Mouse (Mus musculus) limb, embryonic 13.5 days (tissue): ENCODE results near the gene Nfkbiz. TPM values are rescaled to one million over a fixed set of nuclear protein-coding genes. Genes with fewer than 3 reads are reported as not detected.

Experiments
- ATAC-seq: fragments of 200-750 bp; cut with Nextera tagmentation; 2 replicates; pipeline ENCODE4 v1.8.0; 2017; ENCODE audit warnings: low read depth, moderate number of reproducible peaks, moderate TSS enrichment; ENCODE audit not compliant: low FRiP score
- H3K27ac ChIP-seq: fragments of 300-500 bp; sonication (generic); 2 replicates; pipeline ENCODE4 v1.5.1; 2015; ENCODE audit warnings: inconsistent platforms, mild to moderate bottlenecking, moderate library complexity
- H3K27me3 ChIP-seq: fragments of 300-500 bp; sonication (generic); 2 replicates; pipeline ENCODE4 v1.6.1; 2015; ENCODE audit warnings: mild to moderate bottlenecking, inconsistent platforms
- H3K36me3 ChIP-seq: fragments of 300-500 bp; sonication (generic); 2 replicates; pipeline ENCODE4 v1.6.1; 2015; ENCODE audit warnings: inconsistent platforms, mild to moderate bottlenecking, moderate library complexity
- H3K4me1 ChIP-seq: fragments of 300-500 bp; sonication (generic); 2 replicates; pipeline ENCODE4 v1.6.1; 2015; ENCODE audit warnings: inconsistent platforms
- H3K4me2 ChIP-seq: fragments of 300-500 bp; sonication (generic); replicated peaks from 2 replicates; pipeline ENCODE4 v1.6.1; 2015; ENCODE audit warnings: inconsistent platforms, mild to moderate bottlenecking, moderate library complexity
- H3K4me3 ChIP-seq: fragments of 300-500 bp; sonication (generic); 2 replicates; pipeline ENCODE4 v1.5.1; 2015; ENCODE audit warnings: moderate library complexity, mild to moderate bottlenecking, inconsistent platforms
- H3K9ac ChIP-seq: fragments of 300-500 bp; sonication (generic); 2 replicates; pipeline ENCODE4 v1.6.1; 2015; ENCODE audit warnings: mild to moderate bottlenecking, inconsistent platforms
- H3K9me3 ChIP-seq: fragments of 300-500 bp; sonication (generic); 2 replicates; pipeline ENCODE4 v1.6.1; 2016; ENCODE audit warnings: inconsistent platforms
- WGBS: fragments of 180-500 bp; shearing (Covaris S2); methylation state at CpG from one replicate; pipeline ENCODE4 v1.1.7; 2015; 5-methylcytosine and 5-hydroxymethylcytosine counted together
- polyA plus RNA-seq: library from polyadenylated mRNA; unstranded; fragments of >200 nt; fragmentation: Nextera tagmentation; extraction: Ambion mirVana; gene quantifications from 2 replicates; pipeline ENCODE4 v1.2.1, GENCODE M21; 2015

The Nfkbiz gene
- polyA plus RNA-seq, 1 experiment from 2014 or later: 4.6 TPM

- Histone ChIP-seq H3K4me1 (no peaks in the 10 kb centered on the region), H3K27me3 (no peaks in the 10 kb centered on the region), H3K9ac (no peak overlapping the region), H3K27ac (no peak overlapping the region), H3K4me3 (no peak overlapping the region), H3K36me3 (no peaks in the 10 kb centered on the region), H3K4me2 (no peak overlapping the region), H3K9me3 (no peaks in the 10 kb centered on the region)
- 83% methylated on average over 13 of the region's 13 CpGs for WGBS
- ATAC-seq: no peak
Observed at GRCm38 (mm10) chr16:55787385-55788072, 51.2 kb downstream of the Nfkbiz start.

GRCm38 (mm10) chr16:55784379-55784778 is 54.3 kb downstream of the Nfkbiz start:
- Histone ChIP-seq H3K4me1 (no peaks in the 10 kb centered on the region), H3K9me3 (no peaks in the 10 kb centered on the region), H3K9ac (no peak overlapping the region), H3K27ac (no peak overlapping the region), H3K36me3 (no peaks in the 10 kb centered on the region), H3K27me3 (no peaks in the 10 kb centered on the region), H3K4me2 (no peak overlapping the region), H3K4me3 (no peak overlapping the region)
- no peak for ATAC-seq
- WGBS: 72% methylated on average over 7 of the region's 7 CpGs

DNA sequence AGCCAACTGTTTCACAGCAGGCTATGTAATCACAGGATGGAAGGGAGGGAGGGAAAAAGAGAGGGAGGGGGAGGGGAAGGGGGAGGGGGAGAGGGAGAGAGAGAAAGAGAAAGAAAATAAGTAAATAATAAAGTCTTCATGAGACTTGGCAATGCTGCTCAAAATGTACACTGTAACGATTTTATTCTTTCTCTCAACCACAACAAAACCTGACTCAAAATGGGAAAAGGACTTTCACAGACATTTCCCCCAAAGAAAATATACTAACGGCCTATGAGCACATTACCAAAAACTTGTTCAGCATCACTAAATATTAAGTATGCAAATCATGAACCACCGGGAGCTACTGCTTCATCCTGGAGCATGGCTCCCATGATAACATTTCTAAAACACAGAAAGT is 54.8 kb downstream of the Nfkbiz start:
- Histone ChIP-seq H3K36me3 (no peaks in the 10 kb centered on the region), H3K9ac (no peak overlapping the region), H3K27ac (no peak overlapping the region), H3K27me3 (no peaks in the 10 kb centered on the region), H3K4me1 (no peaks in the 10 kb centered on the region), H3K4me3 (no peak overlapping the region), H3K4me2 (no peak overlapping the region), H3K9me3 (no peaks in the 10 kb centered on the region)
- WGBS: 79% methylated on average over 3 of the region's 3 CpGs
- no peak for ATAC-seq

DNA sequence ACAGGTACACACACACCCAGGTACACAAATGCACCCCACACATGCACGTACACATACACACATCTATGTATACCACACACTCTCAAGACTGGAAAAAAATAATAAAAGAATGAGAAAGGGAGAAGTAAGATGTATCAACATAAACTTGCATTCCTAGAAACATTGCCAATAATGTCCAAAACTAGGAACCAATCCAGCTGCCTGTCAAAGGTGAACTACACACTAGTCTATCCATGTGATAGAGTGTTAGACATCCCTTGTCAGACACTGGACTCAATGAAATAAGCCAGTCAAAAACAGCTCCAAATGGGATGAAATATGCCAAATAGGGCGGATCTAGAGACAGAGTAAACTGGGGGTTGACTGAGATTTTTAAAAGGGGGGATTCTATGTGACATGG is 55.8 kb downstream of the Nfkbiz start:
- no peak overlapping the region for H3K9ac ChIP-seq
- no peak overlapping the region for H3K27ac ChIP-seq
- no peaks in the 10 kb centered on the region for H3K27me3 ChIP-seq
- H3K4me1 ChIP-seq: no peaks in the 10 kb centered on the region
- ATAC-seq: no peak
- 92% methylated on average over 2 of the region's 2 CpGs for WGBS
- no peaks in the 10 kb centered on the region for H3K36me3 ChIP-seq
- no peak overlapping the region for H3K4me3 ChIP-seq
- no peak overlapping the region for H3K4me2 ChIP-seq
- no peaks in the 10 kb centered on the region for H3K9me3 ChIP-seq

- H3K36me3 ChIP-seq: no peaks in the 10 kb centered on the region
- no peaks in the 10 kb centered on the region for H3K9me3 ChIP-seq
- WGBS: 80% methylated on average over 5 of the region's 5 CpGs
- H3K27me3 ChIP-seq: no peaks in the 10 kb centered on the region
- no peak for ATAC-seq
- no peaks in the 10 kb centered on the region for H3K4me1 ChIP-seq
- H3K4me2 ChIP-seq: no peak overlapping the region
- no peak overlapping the region for H3K9ac ChIP-seq
- H3K4me3 ChIP-seq: no peak overlapping the region
- H3K27ac ChIP-seq: no peak overlapping the region
Observed at GRCm38 (mm10) chr16:55781809-55782208, 56.9 kb downstream of the Nfkbiz start.

- no peak for ATAC-seq
- H3K4me2 ChIP-seq: no peak overlapping the region
- H3K4me3 ChIP-seq: no peak overlapping the region
- H3K9ac ChIP-seq: no peak overlapping the region
- WGBS: 49% methylated on average over 4 of the region's 5 CpGs
- no peaks in the 10 kb centered on the region for H3K36me3 ChIP-seq
- H3K4me1 ChIP-seq: no peaks in the 10 kb centered on the region
- no peaks in the 10 kb centered on the region for H3K9me3 ChIP-seq
- H3K27me3 ChIP-seq: no peaks in the 10 kb centered on the region
- H3K27ac ChIP-seq: no peak overlapping the region
Observed at GRCm38 (mm10) chr16:55780958-55781558, 57.6 kb downstream of the Nfkbiz start.

DNA sequence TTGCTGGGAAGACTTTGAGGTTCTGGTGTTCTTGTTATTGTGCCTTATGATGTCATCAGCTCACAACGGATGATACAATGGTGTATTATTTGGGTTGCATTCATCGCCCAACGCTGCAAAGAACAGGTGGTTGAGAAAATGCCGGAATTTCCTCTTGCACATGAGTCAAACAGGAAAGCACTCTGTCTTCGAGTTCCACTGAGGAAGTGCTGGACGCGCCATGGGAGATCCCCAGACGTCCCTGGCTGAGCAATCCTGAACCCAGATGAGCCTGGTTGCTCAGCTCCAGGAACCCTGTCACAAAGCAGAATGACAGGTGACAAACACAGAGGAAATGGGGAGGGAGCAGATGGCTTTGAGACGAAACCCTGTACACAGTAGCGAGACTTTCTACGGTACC is 62.4 kb downstream of the Nfkbiz start:
- no peak overlapping the region for H3K9ac ChIP-seq
- H3K27ac ChIP-seq: no peak overlapping the region
- no peaks in the 10 kb centered on the region for H3K36me3 ChIP-seq
- H3K27me3 ChIP-seq: no peaks in the 10 kb centered on the region
- H3K4me3 ChIP-seq: no peak overlapping the region
- no peaks in the 10 kb centered on the region for H3K9me3 ChIP-seq
- no peak overlapping the region for H3K4me2 ChIP-seq
- ATAC-seq: no peak
- no peaks in the 10 kb centered on the region; the same call in 1 of the 2 replicates for H3K4me1 ChIP-seq
- WGBS: 85% methylated on average over 11 of the region's 11 CpGs

GRCm38 (mm10) chr16:55770247-55770646 is 68.5 kb downstream of the Nfkbiz start:
- Histone ChIP-seq H3K4me1 (no peaks in the 10 kb centered on the region), H3K27ac (no peak overlapping the region), H3K4me2 (no peak overlapping the region), H3K27me3 (no peaks in the 10 kb centered on the region), H3K9ac (no peak overlapping the region), H3K4me3 (no peak overlapping the region), H3K9me3 (no peaks in the 10 kb centered on the region), H3K36me3 (no peaks in the 10 kb centered on the region)
- no peak for ATAC-seq
- WGBS: 84% methylated on average over 3 of the region's 3 CpGs

Other genes starting within 250 kb of the Nfkbiz start
- 0.66 and 0.70 TPM in 2 replicates for gene Nxpe3, start 56.4 kb upstream of the Nfkbiz start, polyA plus RNA-seq
- gene Cep97, start 96.0 kb upstream of the Nfkbiz start, polyA plus RNA-seq: 10.9 and 11.6 TPM in 2 replicates
- 780 and 782 TPM in 2 replicates for gene Rpl24, start 127.4 kb upstream of the Nfkbiz start, polyA plus RNA-seq
- gene Zbtb11, start 135.0 kb upstream of the Nfkbiz start, polyA plus RNA-seq: 21.4 and 23.0 TPM in 2 replicates
- 264 and 269 TPM in 2 replicates for gene Pcnp, start 190.8 kb upstream of the Nfkbiz start, polyA plus RNA-seq
- 28.0 and 28.6 TPM in 2 replicates for gene Trmt10c, start 198.9 kb upstream of the Nfkbiz start, polyA plus RNA-seq
- gene Senp7, start 209.4 kb upstream of the Nfkbiz start, polyA plus RNA-seq: 46.6 and 47.5 TPM in 2 replicates